Mouse (Mus musculus) MEL (cell line): ENCODE measurements around the gene Prrc2c. TPM values are rescaled to one million over a fixed set of nuclear protein-coding genes. Genes with fewer than 3 reads are reported as not detected.

Source experiments
- DNase-seq: peaks from one replicate; pipeline ENCODE4 v3.0.0; 2011; ENCODE audit warnings: low read depth, low spot score
- H3K27ac ChIP-seq: 2 replicates; pipeline ENCODE4 v1.5.1; 2012; ENCODE audit warnings: low read depth, mild to moderate bottlenecking, control low read depth, low read length, moderate library complexity; ENCODE audit not compliant: control insufficient read depth
- H3K27me3 ChIP-seq, 2 experiments: fragments of 150-350 bp in 1 of 2; sonication (generic) in 1 of 2; 2 replicates each; pipeline ENCODE4 v1.6.1; 2012; ENCODE audit warnings: low read length in 2 of 2, mild to moderate bottlenecking in 2 of 2, improper control_type of control experiment in 1 of 2, moderate library complexity in 1 of 2; ENCODE audit not compliant: insufficient read depth in 2 of 2, control insufficient read depth in 1 of 2
- H3K36me3 ChIP-seq, 2 experiments: 2 replicates each; pipeline ENCODE4 v1.6.1; 2012 to 2014; ENCODE audit warnings: low read length in 2 of 2, improper control_type of control experiment in 1 of 2, inconsistent platforms in 1 of 2, mild to moderate bottlenecking in 1 of 2; ENCODE audit not compliant: insufficient read depth in 2 of 2, control insufficient read depth in 1 of 2
- H3K4me1 ChIP-seq, 2 experiments: fragments of 150-350 bp in 1 of 2; sonication (generic) in 1 of 2; 2 replicates each; pipeline ENCODE4 v1.6.1; 2012; ENCODE audit warnings: low read length in 2 of 2, improper control_type of control experiment in 1 of 2, mild to moderate bottlenecking in 1 of 2; ENCODE audit not compliant: insufficient read depth in 2 of 2, control insufficient read depth in 1 of 2
- H3K4me3 ChIP-seq, 2 experiments: fragments of 150-350 bp in 1 of 2; sonication (generic) in 1 of 2; 2 replicates each; pipeline ENCODE4 v1.5.1; 2012; ENCODE audit warnings: low read depth in 2 of 2, low read length in 2 of 2, mild to moderate bottlenecking in 2 of 2, moderate library complexity in 2 of 2, control low read depth in 1 of 2, improper control_type of control experiment in 1 of 2; ENCODE audit not compliant: control insufficient read depth in 1 of 2, insufficient read depth in 1 of 2
- H3K79me2 ChIP-seq: 2 replicates; pipeline ENCODE4 v1.6.1; 2012; ENCODE audit warnings: mild to moderate bottlenecking, low read length, moderate library complexity; ENCODE audit not compliant: control insufficient read depth, poor library complexity, insufficient read depth
- H3K9ac ChIP-seq: 2 replicates; pipeline ENCODE4 v1.6.1; 2012; ENCODE audit warnings: low read depth, mild to moderate bottlenecking, control low read depth, low read length, moderate library complexity; ENCODE audit not compliant: control insufficient read depth, poor library complexity, severe bottlenecking
- H3K9me3 ChIP-seq: fragments of 150-350 bp; sonication (generic); replicated peaks from 2 replicates; pipeline ENCODE4 v1.6.1; 2012; ENCODE audit warnings: mild to moderate bottlenecking, low read length, improper control_type of control experiment, moderate library complexity; ENCODE audit not compliant: insufficient read depth
- CHD1 ChIP-seq: IDR thresholded peaks from 2 replicates; pipeline ENCODE4 v1.6.1; 2012; ENCODE audit warnings: low read depth, mild to moderate bottlenecking, inconsistent platforms, low read length, improper control_type of control experiment
- E2F4 ChIP-seq: IDR thresholded peaks from 2 replicates; pipeline ENCODE4 v1.6.1; 2011; ENCODE audit warnings: low read depth, low read length, improper control_type of control experiment, borderline replicate concordance
- ELF1 ChIP-seq: IDR thresholded peaks from 2 replicates; pipeline ENCODE4 v1.6.1; 2014; ENCODE audit warnings: low read depth, mild to moderate bottlenecking, inconsistent platforms, low read length, improper control_type of control experiment, moderate library complexity
- EP300 ChIP-seq, 2 experiments: IDR thresholded peaks; 2 replicates each; pipeline ENCODE4 v1.6.1; 2011; ENCODE audit warnings: improper control_type of control experiment in 2 of 2, low read length in 2 of 2, low read depth in 1 of 2, mild to moderate bottlenecking in 1 of 2
- GATA1 ChIP-seq: IDR thresholded peaks from 2 replicates; pipeline ENCODE4 v1.6.1; 2011; ENCODE audit warnings: low read depth, low read length, improper control_type of control experiment
- HCFC1 ChIP-seq: IDR thresholded peaks from 2 replicates; pipeline ENCODE4 v1.6.1; 2012; ENCODE audit warnings: low read depth, mild to moderate bottlenecking, inconsistent platforms, low read length, improper control_type of control experiment, moderate library complexity
- JUND ChIP-seq: IDR thresholded peaks from 2 replicates; pipeline ENCODE4 v1.6.1; 2011; ENCODE audit warnings: low read depth, mild to moderate bottlenecking, improper control_type of control experiment, low read length
- MAFK ChIP-seq: IDR thresholded peaks from 2 replicates; pipeline ENCODE4 v1.6.1; 2011; ENCODE audit warnings: low read depth, mild to moderate bottlenecking, low read length, improper control_type of control experiment, borderline replicate concordance
- MAX ChIP-seq: IDR thresholded peaks from 2 replicates; pipeline ENCODE4 v1.6.1; 2011; ENCODE audit warnings: low read length, improper control_type of control experiment
- MAZ ChIP-seq: IDR thresholded peaks from 2 replicates; pipeline ENCODE4 v1.6.1; 2012; ENCODE audit warnings: low read depth, mild to moderate bottlenecking, inconsistent platforms, low read length, improper control_type of control experiment
- MEF2A ChIP-seq: IDR thresholded peaks from 2 replicates; pipeline ENCODE4 v1.6.1; 2014; ENCODE audit warnings: low read depth, mild to moderate bottlenecking, inconsistent platforms, low read length, improper control_type of control experiment; ENCODE audit not compliant: poor library complexity, insufficient replicate concordance, severe bottlenecking; ENCODE audit errors: extremely low read depth
- MXI1 ChIP-seq: IDR thresholded peaks from 2 replicates; pipeline ENCODE4 v1.6.1; 2011; ENCODE audit warnings: mild to moderate bottlenecking, low read depth, low read length, improper control_type of control experiment
- NRF1 ChIP-seq: IDR thresholded peaks from 2 replicates; pipeline ENCODE4 v1.6.1; 2014; ENCODE audit warnings: low read depth, mild to moderate bottlenecking, inconsistent platforms, low read length, improper control_type of control experiment, moderate library complexity; ENCODE audit not compliant: poor library complexity, insufficient read depth, severe bottlenecking
- POLR2AphosphoS5 ChIP-seq: IDR thresholded peaks from 2 replicates; pipeline ENCODE4 v1.6.1; 2012; ENCODE audit warnings: low read depth, borderline replicate concordance, mild to moderate bottlenecking, inconsistent platforms, low read length, moderate library complexity, mixed read lengths
- RCOR1 ChIP-seq: IDR thresholded peaks from 2 replicates; pipeline ENCODE4 v1.6.1; 2012; ENCODE audit warnings: low read depth, mild to moderate bottlenecking, inconsistent platforms, low read length, improper control_type of control experiment
- SMC3 ChIP-seq: IDR thresholded peaks from 2 replicates; pipeline ENCODE4 v1.6.1; 2011; ENCODE audit warnings: low read depth, low read length, improper control_type of control experiment
- TAL1 ChIP-seq: IDR thresholded peaks from 2 replicates; pipeline ENCODE4 v1.6.1; 2012; ENCODE audit warnings: mild to moderate bottlenecking, inconsistent platforms, low read length, moderate library complexity, mixed read lengths
- TCF12 ChIP-seq: IDR thresholded peaks from 2 replicates; pipeline ENCODE4 v1.6.1; 2014; ENCODE audit warnings: low read depth, mild to moderate bottlenecking, inconsistent platforms, low read length, improper control_type of control experiment, moderate library complexity
- ZKSCAN1 ChIP-seq: IDR thresholded peaks from 2 replicates; pipeline ENCODE4 v1.6.1; 2012; ENCODE audit warnings: low read depth, mild to moderate bottlenecking, inconsistent platforms, low read length, improper control_type of control experiment, moderate library complexity
- ZMIZ1 ChIP-seq: IDR thresholded peaks from 2 replicates; pipeline ENCODE4 v1.6.1; 2012; ENCODE audit warnings: low read depth, mild to moderate bottlenecking, inconsistent platforms, low read length, improper control_type of control experiment, moderate library complexity
- ZNF384 ChIP-seq: IDR thresholded peaks from 2 replicates; pipeline ENCODE4 v1.6.1; 2012; ENCODE audit warnings: low read depth, mild to moderate bottlenecking, inconsistent platforms, low read length, improper control_type of control experiment
- polyA plus RNA-seq, 2 experiments: library from polyadenylated mRNA; stranded (reverse) in 1 of 2; unstranded in 1 of 2; fragments of >175 nt in 1 of 2; fragments of >200 nt in 1 of 2; gene quantifications; 2 replicates each; pipeline versions ENCODE4 v1.2.1 to v1.2.4; 2012; ENCODE audit warnings: low replicate concordance in 2 of 2, low read depth in 1 of 2; ENCODE audit not compliant: insufficient read length in 2 of 2, insufficient read depth in 1 of 2, missing spikeins in 1 of 2
- total RNA-seq: library from RNA; depleted of rRNA; stranded (reverse); fragments of 300-350 nt; gene quantifications from 2 replicates; pipeline ENCODE4 v1.2.3, GENCODE M21; 2012

The Prrc2c gene
- total and polyA plus RNA-seq, 3 experiments: 55.5 to 343 (median 142) TPM

DNA sequence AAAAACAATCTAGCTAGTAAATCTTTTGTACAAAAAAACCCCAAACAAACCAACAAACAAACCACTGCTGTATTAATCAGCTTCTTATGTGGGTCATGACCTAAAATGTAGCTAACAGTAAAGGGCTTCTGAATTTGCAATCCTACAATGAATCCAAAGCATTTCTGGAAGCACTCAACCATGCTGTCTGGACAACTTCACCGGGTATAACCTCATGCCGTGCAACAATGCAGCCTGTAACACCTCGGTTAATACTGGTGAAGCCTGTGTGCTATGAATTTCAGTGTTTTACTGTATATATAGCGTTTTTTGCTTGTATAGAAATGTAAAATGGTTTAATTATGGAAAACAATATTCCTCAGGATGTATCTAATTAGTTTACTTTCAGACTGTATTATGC is 8.3 kb downstream of the Prrc2c start:
- H3K4me3 ChIP-seq: no peak overlapping the region
- H3K27me3 ChIP-seq: no peaks in the 10 kb centered on the region
- peaks cover 81% of the 10 kb centered on the region for H3K79me2 ChIP-seq
- no peak overlapping the region for H3K27ac ChIP-seq
- TF ChIP-seq SMC3: no peak
- no peak for TF ChIP-seq RCOR1
- TF ChIP-seq EP300 (IDR thresholded peaks at IDR 0.05; ENCODE audit: low read depth in 1 of 2, low read length in 2 of 2): no peak
- no peak for TF ChIP-seq CHD1
- TF ChIP-seq MXI1: no peak
- TF ChIP-seq JUND: no peak
- no peak for TF ChIP-seq NRF1
- TF ChIP-seq ZNF384: no peak
- TF ChIP-seq MEF2A: no peak
- peaks cover 18 to 36% of the 10 kb centered on the region in 2 experiments for H3K4me1 ChIP-seq
- no peak overlapping the region for H3K9ac ChIP-seq
- peaks cover 26 to 51% of the 10 kb centered on the region in 2 experiments for H3K36me3 ChIP-seq
- DNase-seq: no peak
- no peaks in the 10 kb centered on the region for H3K9me3 ChIP-seq

- Histone ChIP-seq H3K9me3 (no peaks in the 10 kb centered on the region), H3K4me1 (peaks cover 3 to 12% of the 10 kb centered on the region in 2 experiments), H3K27me3 (no peaks in the 10 kb centered on the region), H3K27ac (no peak overlapping the region), H3K36me3 (peaks cover 32 to 37% of the 10 kb centered on the region in 2 experiments), H3K4me3 (no peak overlapping the region)
- no peak for DNase-seq
- no peak for TF ChIP-seq MXI1
- no peak for TF ChIP-seq MAX
- TF ChIP-seq ZMIZ1: no peak
- TF ChIP-seq POLR2AphosphoS5: no peak
- TF ChIP-seq MAFK: no peak
- TF ChIP-seq TCF12: no peak
- no peak for TF ChIP-seq HCFC1
- TF ChIP-seq NRF1: no peak
- no peak for TF ChIP-seq ZKSCAN1
- TF ChIP-seq TAL1: no peak
- no peak for TF ChIP-seq ELF1
- no peak for TF ChIP-seq GATA1
- no peak for TF ChIP-seq MAZ
- no peak for TF ChIP-seq E2F4
- TF ChIP-seq EP300 (IDR thresholded peaks at IDR 0.05; ENCODE audit: low read depth in 1 of 2, low read length in 2 of 2): no peak
- TF ChIP-seq, all 39 proteins: peak for 0
- Histone ChIP-seq H3K79me2 (peaks cover 69% of the 10 kb centered on the region), H3K9ac (no peak overlapping the region)
Observed at GRCm38 (mm10) chr1:162729436-162729835, 10.9 kb downstream of the Prrc2c start.
